Mouse (Mus musculus) lung, adult 10 weeks (tissue): Measurements from ENCODE around the gene Ptger1. TPM values are rescaled to one million over a fixed set of nuclear protein-coding genes. Genes with fewer than 3 reads are reported as not detected.

Experiments
- polyA plus RNA-seq: library from polyadenylated mRNA; stranded (reverse); fragments of 350-450 nt; fragmentation: Illumina TruSeq; extraction: RNeasy Lipid Tissue Mini Kit (QIAGEN cat#74804); gene quantifications from one replicate; pipeline ENCODE4 v1.2.3, GENCODE M21; 2014; ENCODE audit warnings: low read depth, low replicate concordance; ENCODE audit not compliant: insufficient read depth

Gene Ptger1
- polyA plus RNA-seq, result 2.1 TPM

DNA sequence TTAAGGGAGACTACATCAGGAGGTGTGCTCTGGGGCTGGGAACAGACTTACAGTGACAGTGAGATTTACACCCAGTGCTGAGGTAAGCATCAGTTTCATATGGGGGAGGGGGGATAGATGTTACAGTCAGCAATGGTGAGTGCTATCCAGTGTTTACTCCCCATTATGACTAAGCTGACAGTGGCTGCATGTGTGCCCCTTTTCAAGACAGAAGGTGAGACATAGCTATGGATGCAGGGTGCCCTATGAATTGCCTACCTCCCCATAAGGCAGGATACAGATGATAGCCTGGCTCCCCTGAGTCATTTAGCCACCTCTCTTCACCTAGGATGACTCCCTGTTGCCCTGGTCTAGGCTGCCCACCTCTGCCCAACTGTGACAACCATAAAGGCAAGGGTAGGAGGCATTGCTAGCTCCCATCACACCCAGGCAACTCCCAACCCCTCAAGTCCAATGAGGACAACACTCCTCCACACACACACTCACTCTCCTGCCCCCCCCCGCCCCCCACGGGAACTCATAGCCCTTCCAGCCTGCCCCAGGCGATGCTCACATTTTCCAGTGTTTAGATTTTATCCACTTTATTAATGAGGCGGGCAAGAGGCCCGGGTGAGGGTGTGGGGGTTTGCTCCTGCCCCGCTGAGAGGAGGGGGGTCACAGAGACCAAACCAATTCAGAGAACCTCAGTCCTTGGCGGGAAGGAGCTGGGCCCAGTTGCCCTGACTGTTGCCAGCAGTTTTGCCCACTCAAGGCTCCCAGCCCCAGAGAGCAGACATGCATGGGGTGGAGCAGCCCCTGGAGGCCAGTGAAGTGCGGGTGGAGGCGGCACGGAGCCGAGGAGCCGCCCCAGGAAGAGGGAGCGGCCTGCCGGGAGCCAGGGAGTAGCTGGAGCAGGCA, at the start of gene Ptger1:
Ptger1 (plus strand) TSS at position 710 of the 897 bp plus-strand sequence.

DNA sequence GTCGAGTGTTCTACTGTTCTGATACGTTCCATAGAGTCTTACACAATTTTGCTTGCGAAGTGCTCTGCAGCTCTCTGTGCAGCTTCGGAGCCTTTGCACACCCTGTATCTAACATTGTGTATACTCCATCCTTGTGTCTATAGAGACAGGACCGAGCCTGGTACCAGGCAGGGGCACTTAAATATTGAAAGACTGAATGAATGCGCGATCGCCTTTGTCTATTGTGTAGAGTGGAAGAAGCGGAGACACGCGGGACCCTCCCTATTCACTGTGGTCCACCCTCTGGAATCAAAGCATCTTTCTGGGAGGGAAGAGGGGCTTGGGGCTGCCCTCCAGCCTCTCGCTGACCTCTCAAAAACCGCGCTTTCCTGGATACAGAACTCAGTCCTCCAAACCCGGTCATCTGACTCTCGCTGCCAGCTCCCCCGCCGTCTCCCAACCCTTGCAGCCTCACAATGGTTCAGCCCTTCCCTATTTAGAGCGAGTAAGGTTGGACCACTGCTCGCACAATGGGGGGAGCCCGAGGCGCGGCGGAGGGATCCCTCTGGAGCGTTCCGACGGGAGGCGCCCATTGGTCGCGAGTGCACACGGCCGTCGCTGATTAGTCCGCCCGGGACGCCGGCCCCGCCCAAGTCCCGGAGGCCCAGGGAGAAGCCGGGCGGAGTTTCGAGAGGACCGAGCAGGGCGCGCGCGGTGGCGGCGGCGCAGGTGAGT, 14.3 kb upstream of the Ptger1 start, which contains the start of gene Gipc1:
Gipc1 (plus strand) TSS at position 648 of the 714 bp plus-strand sequence.

DNA sequence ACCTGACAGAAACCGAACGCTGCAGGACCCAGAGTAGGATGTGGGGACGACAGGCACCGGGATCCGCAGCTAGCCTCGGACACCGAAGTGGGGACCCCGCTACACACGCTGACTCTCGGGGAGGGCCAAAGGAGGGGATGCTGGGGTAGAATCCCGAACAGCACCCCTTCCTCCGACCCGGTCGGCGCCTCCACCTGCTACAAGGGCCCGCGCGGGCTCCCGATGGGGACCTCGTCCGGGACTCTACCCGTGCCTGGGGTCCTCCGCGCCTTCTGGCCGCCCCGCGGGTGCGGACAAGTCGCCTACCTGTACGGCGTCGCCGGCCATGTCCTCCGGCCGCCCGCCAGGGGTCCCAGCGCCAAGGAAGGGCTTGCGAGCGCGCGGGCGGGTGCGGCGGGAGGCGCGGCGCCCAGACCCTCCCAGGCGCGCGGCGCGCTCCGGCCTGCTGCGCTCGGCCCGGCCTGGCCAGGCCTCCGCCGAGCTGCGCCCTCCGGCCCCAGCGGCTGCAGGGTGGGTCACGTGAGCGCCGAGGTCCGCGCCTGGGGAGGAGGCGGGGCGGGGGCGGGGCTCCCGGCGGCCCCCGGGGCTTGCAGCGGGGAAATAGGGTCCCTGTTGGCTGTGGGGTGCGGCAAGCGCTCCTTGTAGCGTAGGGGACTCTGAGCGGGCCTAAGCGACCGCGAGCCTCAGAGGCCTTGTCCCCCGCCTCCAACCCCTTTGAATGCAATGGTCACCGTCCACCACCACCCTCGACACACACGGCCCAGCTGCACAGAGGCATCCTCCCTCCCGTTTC, 32.4 kb downstream of the Ptger1 start, which contains the start of gene Pkn1:
Pkn1 (minus strand) TSS at position 519 of the 793 bp plus-strand sequence.

DNA sequence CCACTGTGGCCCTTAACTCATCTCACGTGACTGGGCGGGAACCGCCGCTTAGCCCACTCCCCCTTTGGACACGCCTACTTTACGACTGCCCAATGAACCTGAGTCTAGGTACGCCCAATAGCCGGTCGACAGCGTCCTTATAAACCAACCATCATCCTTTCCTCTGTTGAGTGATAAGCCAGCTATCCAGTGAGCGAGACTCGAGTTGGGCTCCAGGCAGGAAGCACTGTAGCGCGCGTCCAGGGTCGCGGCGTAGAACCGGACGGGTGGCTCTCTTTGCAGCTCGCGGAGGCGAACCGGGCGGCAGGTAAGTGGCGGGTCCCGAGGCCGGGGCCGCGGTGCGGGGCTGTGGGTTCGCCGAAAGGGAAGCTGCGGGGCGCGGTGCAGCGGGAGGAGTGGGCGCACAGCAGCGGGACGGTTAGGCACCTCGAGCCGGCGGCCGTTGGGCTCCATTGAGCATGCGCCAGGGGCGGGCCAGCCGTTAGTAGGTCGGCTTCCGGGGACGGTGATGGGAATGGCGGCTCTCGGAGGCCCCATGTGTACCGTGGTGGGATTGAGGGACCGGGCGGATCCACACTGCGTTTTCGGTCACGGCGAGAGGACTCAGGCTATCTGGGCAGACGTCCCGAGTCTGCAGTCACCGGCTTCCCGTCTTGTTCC, 48.7 kb downstream of the Ptger1 start, which contains the start of gene Ddx39:
Ddx39 (plus strand) TSS at position 147 of the 660 bp plus-strand sequence.

Other genes starting within 250 kb of the Ptger1 start
- 53.7 TPM for gene Scoc, start 208.3 kb upstream of the Ptger1 start, polyA plus RNA-seq
- not detected for gene Olfr370, start 130.9 kb upstream of the Ptger1 start, polyA plus RNA-seq
- gene Ndufb7, start 100.0 kb upstream of the Ptger1 start, polyA plus RNA-seq, result 270 TPM
- gene Tecr, start 58.7 kb upstream of the Ptger1 start, polyA plus RNA-seq, result 176 TPM
- gene Dnajb1, start 58.5 kb upstream of the Ptger1 start, polyA plus RNA-seq, result 32.1 TPM
- 45.7 TPM for gene Gipc1, start 14.0 kb upstream of the Ptger1 start, polyA plus RNA-seq
- 29.7 TPM for gene Pkn1, start 32.5 kb downstream of the Ptger1 start, polyA plus RNA-seq
- gene Ddx39, start 48.5 kb downstream of the Ptger1 start, polyA plus RNA-seq, result 22.0 TPM
- 186 TPM for gene Adgre5, start 74.6 kb downstream of the Ptger1 start, polyA plus RNA-seq
- 6.6 TPM for gene Adgrl1, start 233.4 kb downstream of the Ptger1 start, polyA plus RNA-seq